Mouse (Mus musculus) testis, adult 2 months (tissue): ENCODE results near the gene Cry1. TPM values are rescaled to one million over a fixed set of nuclear protein-coding genes. Genes with fewer than 3 reads are reported as not detected.

Experiments
- H3K27ac ChIP-seq: fragments of 200-500 bp; 2 replicates; pipeline ENCODE4 v1.5.1; 2012; ENCODE audit warnings: low read depth, low read length; ENCODE audit not compliant: control insufficient read depth, insufficient read depth
- H3K27me3 ChIP-seq: fragments of 200-500 bp; 2 replicates; pipeline ENCODE4 v1.6.1; 2012; ENCODE audit warnings: mild to moderate bottlenecking, low read length, moderate library complexity; ENCODE audit not compliant: control insufficient read depth, insufficient read depth
- H3K36me3 ChIP-seq: fragments of 200-500 bp; 2 replicates; pipeline ENCODE4 v1.6.1; 2012; ENCODE audit warnings: mild to moderate bottlenecking, low read length; ENCODE audit not compliant: control insufficient read depth, insufficient read depth
- H3K4me1 ChIP-seq: fragments of 200-500 bp; 2 replicates; pipeline ENCODE4 v1.6.1; 2012; ENCODE audit warnings: low read length; ENCODE audit not compliant: control insufficient read depth, insufficient read depth
- H3K4me3 ChIP-seq: fragments of 200-500 bp; 2 replicates; pipeline ENCODE4 v1.5.1; 2012; ENCODE audit warnings: low read depth, mild to moderate bottlenecking, low read length, moderate library complexity, mixed read lengths; ENCODE audit not compliant: control insufficient read depth
- CTCF ChIP-seq: fragments of 200-500 bp; IDR thresholded peaks from 2 replicates; pipeline ENCODE4 v1.5.1; 2012; ENCODE audit warnings: low read depth, mild to moderate bottlenecking, inconsistent platforms, low read length, moderate library complexity; ENCODE audit not compliant: control insufficient read depth, insufficient read depth, insufficient replicate concordance
- POLR2A ChIP-seq: fragments of 200-500 bp; IDR thresholded peaks from 2 replicates; pipeline ENCODE4 v1.6.1; 2012; ENCODE audit warnings: low read depth, mild to moderate bottlenecking, inconsistent platforms, low read length, moderate library complexity; ENCODE audit not compliant: control insufficient read depth
- polyA plus RNA-seq: library from polyadenylated mRNA; depleted of rRNA; stranded (reverse); fragments of >200 nt; gene quantifications from 2 replicates; pipeline ENCODE4 v1.2.3, GENCODE M21; 2012

Cry1 gene
- polyA plus RNA-seq, 1 experiment: 18.3 TPM

GRCm38 (mm10) chr10:85205316-85205715, 20.5 kb upstream of the Cry1 start:
- TF ChIP-seq CTCF (no peak), POLR2A (no peak)
- no peaks in the 10 kb centered on the region for H3K27me3 ChIP-seq
- H3K4me3 ChIP-seq: no peak overlapping the region
- no peak overlapping the region for H3K27ac ChIP-seq
- H3K4me1 ChIP-seq: no peaks in the 10 kb centered on the region
- no peaks in the 10 kb centered on the region for H3K36me3 ChIP-seq

- no peaks in the 10 kb centered on the region for H3K4me1 ChIP-seq
- no peak overlapping the region for H3K27ac ChIP-seq
- TF ChIP-seq POLR2A (no peak), CTCF (no peak)
- no peaks in the 10 kb centered on the region for H3K27me3 ChIP-seq
- H3K4me3 ChIP-seq: no peak overlapping the region
- no peaks in the 10 kb centered on the region for H3K36me3 ChIP-seq
Observed at GRCm38 (mm10) chr10:85204255-85204855, 19.5 kb upstream of the Cry1 start.

- H3K27ac ChIP-seq: no peak overlapping the region
- H3K4me3 ChIP-seq: no peak overlapping the region
- peaks cover 9% of the 10 kb centered on the region for H3K4me1 ChIP-seq
- no peaks in the 10 kb centered on the region for H3K36me3 ChIP-seq
- TF ChIP-seq CTCF (no peak), POLR2A (no peak)
- no peaks in the 10 kb centered on the region for H3K27me3 ChIP-seq
Observed at GRCm38 (mm10) chr10:85194528-85194927, 9.7 kb upstream of the Cry1 start.

GRCm38 (mm10) chr10:85193321-85193720, 8.5 kb upstream of the Cry1 start:
- TF ChIP-seq POLR2A (no peak), CTCF (no peak)
- Histone ChIP-seq H3K27me3 (no peaks in the 10 kb centered on the region), H3K4me1 (peaks cover 9% of the 10 kb centered on the region)

GRCm38 (mm10) chr10:85190652-85191051, 5.8 kb upstream of the Cry1 start:
- H3K27ac ChIP-seq: no peak overlapping the region
- no peak for TF ChIP-seq POLR2A
- no peak for TF ChIP-seq CTCF
- H3K4me1 ChIP-seq: peaks cover 10% of the 10 kb centered on the region
- H3K36me3 ChIP-seq: no peaks in the 10 kb centered on the region
- H3K27me3 ChIP-seq: no peaks in the 10 kb centered on the region
- H3K4me3 ChIP-seq: no peak overlapping the region

More at GRCm38 (mm10) chr10:85193321-85193720, 8.5 kb upstream of the Cry1 start:
- Histone ChIP-seq H3K36me3 (no peaks in the 10 kb centered on the region), H3K4me3 (no peak overlapping the region), H3K27ac (no peak overlapping the region)

- TF ChIP-seq CTCF: no peak
- no peak for TF ChIP-seq POLR2A
- Histone ChIP-seq H3K4me3 (no peak overlapping the region), H3K27ac (no peak overlapping the region), H3K36me3 (no peaks in the 10 kb centered on the region), H3K27me3 (no peaks in the 10 kb centered on the region), H3K4me1 (peaks cover 10% of the 10 kb centered on the region)
Observed at GRCm38 (mm10) chr10:85189966-85190365, 5.1 kb upstream of the Cry1 start.

GRCm38 (mm10) chr10:85186499-85186794, 1.6 kb upstream of the Cry1 start:
- Histone ChIP-seq H3K4me1 (peaks cover 6% of the 10 kb centered on the region), H3K4me3 (no peak overlapping the region), H3K27me3 (no peaks in the 10 kb centered on the region), H3K36me3 (no peaks in the 10 kb centered on the region), H3K27ac (no peak overlapping the region)
- TF ChIP-seq CTCF (no peak), POLR2A (no peak)
